Mouse (Mus musculus): Measurements from ENCODE around the gene Arid1a. TPM values are rescaled to one million over a fixed set of nuclear protein-coding genes. Genes with fewer than 3 reads are reported as not detected.
"Not testable (repeated sequence)": the region's sequence is repeated elsewhere in the genome, so short reads cannot be mapped to it uniquely, and the experiment has no call there.

Arid1a gene
- polyA plus RNA-seq, 1 experiment from 2014 or later, result 37.8 TPM

- DNase-seq (ENCODE audit: low spot score), result no peak
- 75% methylated on average over 4 of the region's 4 CpGs for WGBS
Observed at GRCm38 (mm10) chr4:133651986-133652385, 104.6 kb downstream of the Arid1a start.

GRCm38 (mm10) chr4:133651445-133651844 is 105.1 kb downstream of the Arid1a start:
- H3K27me3 ChIP-seq (ENCODE audit: control insufficient read depth, insufficient read depth, low read length), result no peaks in the 10 kb centered on the region
- ATAC-seq (ENCODE audit: low FRiP score), result no peak
- no peaks in the 10 kb centered on the region for H3K4me1 ChIP-seq (replicated peaks; ENCODE audit: control insufficient read depth, insufficient read depth, low read length)
- H3K9ac ChIP-seq, result no peak overlapping the region
- DNase-seq (ENCODE audit: low spot score), result no peak
- H3K4me2 ChIP-seq (replicated peaks), result no peak overlapping the region
- 47% methylated on average over 10 of the region's 10 CpGs for WGBS
- no peaks in the 10 kb centered on the region for H3K36me3 ChIP-seq (replicated peaks; ENCODE audit: control insufficient read depth, insufficient read depth)
- H3K4me3 ChIP-seq (replicated peaks; ENCODE audit: low read length), result no peak overlapping the region
- no peaks in the 10 kb centered on the region for H3K9me3 ChIP-seq (ENCODE audit: control insufficient read depth, low read length)
- no peak overlapping the region for H3K27ac ChIP-seq

More at GRCm38 (mm10) chr4:133651986-133652385, 104.6 kb downstream of the Arid1a start:
- Histone ChIP-seq H3K36me3 (replicated peaks; ENCODE audit: control insufficient read depth, insufficient read depth) (no peaks in the 10 kb centered on the region), H3K27ac (no peak overlapping the region), H3K4me1 (replicated peaks; ENCODE audit: control insufficient read depth, insufficient read depth, low read length) (no peaks in the 10 kb centered on the region), H3K4me3 (replicated peaks; ENCODE audit: low read length) (no peak overlapping the region), H3K27me3 (ENCODE audit: control insufficient read depth, insufficient read depth, low read length) (no peaks in the 10 kb centered on the region), H3K9ac (no peak overlapping the region), H3K9me3 (ENCODE audit: control insufficient read depth, low read length) (no peaks in the 10 kb centered on the region), H3K4me2 (replicated peaks) (no peak overlapping the region)
- no peak for ATAC-seq (ENCODE audit: low FRiP score)

- 34% methylated on average over 7 of the region's 7 CpGs for WGBS
- H3K4me1 ChIP-seq (replicated peaks; ENCODE audit: control insufficient read depth, insufficient read depth, low read length), result no peaks in the 10 kb centered on the region
- H3K4me2 ChIP-seq (replicated peaks), result peak within 1 kb of the TSS; percentile 38
- no peak within 1 kb of the TSS for H3K27ac ChIP-seq
- no peaks in the 10 kb centered on the region for H3K36me3 ChIP-seq (replicated peaks; ENCODE audit: control insufficient read depth, insufficient read depth)
- H3K27me3 ChIP-seq (ENCODE audit: control insufficient read depth, insufficient read depth, low read length), result no peaks in the 10 kb centered on the region
- no peaks in the 10 kb centered on the region for H3K9me3 ChIP-seq (ENCODE audit: control insufficient read depth, low read length)
- ATAC-seq (ENCODE audit: low FRiP score), result no peak
- H3K9ac ChIP-seq, result no peak within 1 kb of the TSS
- peak; percentile 75 for DNase-seq (ENCODE audit: low spot score)
- 0 out of 2 replicates have a peak within 1 kb of the TSS, but pooled peaks have one; percentile 2 for H3K4me3 ChIP-seq (replicated peaks; ENCODE audit: low read length)
Observed at GRCm38 (mm10) chr4:133649989-133650699, 106.4 kb downstream of the Arid1a start, which contains the start of gene Zdhhc18. TSS of gene Zdhhc18 (minus strand) at chr4:133650154.

GRCm38 (mm10) chr4:133649464-133649863 is 107.1 kb downstream of the Arid1a start:
- not testable (repeated sequence) for DNase-seq (ENCODE audit: low spot score); ATAC-seq (ENCODE audit: low FRiP score); H3K9me3 ChIP-seq (ENCODE audit: control insufficient read depth, low read length); H3K27me3 ChIP-seq (ENCODE audit: control insufficient read depth, insufficient read depth, low read length); H3K36me3 ChIP-seq (replicated peaks; ENCODE audit: control insufficient read depth, insufficient read depth); H3K27ac ChIP-seq; H3K4me1 ChIP-seq (replicated peaks; ENCODE audit: control insufficient read depth, insufficient read depth, low read length); H3K9ac ChIP-seq
- Histone ChIP-seq H3K4me3 (replicated peaks; ENCODE audit: low read length) (0 out of 2 replicates have a peak overlapping the region, but pooled peaks have one; percentile 2), H3K4me2 (replicated peaks) (peak overlapping the region; percentile 38)
- 87% methylated on average over 5 of the region's 5 CpGs for WGBS

GRCm38 (mm10) chr4:133645680-133646079 is 110.9 kb downstream of the Arid1a start:
- H3K4me3 ChIP-seq (replicated peaks; ENCODE audit: low read length), result no peak overlapping the region
- no peak overlapping the region for H3K27ac ChIP-seq
- WGBS, result 51% methylated on average over 21 of the region's 21 CpGs
- no peaks in the 10 kb centered on the region for H3K36me3 ChIP-seq (replicated peaks; ENCODE audit: control insufficient read depth, insufficient read depth)
- no peaks in the 10 kb centered on the region for H3K9me3 ChIP-seq (ENCODE audit: control insufficient read depth, low read length)
- no peak overlapping the region for H3K9ac ChIP-seq
- DNase-seq (ENCODE audit: low spot score) (no peak), ATAC-seq (ENCODE audit: low FRiP score) (no peak)
- no peaks in the 10 kb centered on the region for H3K4me1 ChIP-seq (replicated peaks; ENCODE audit: control insufficient read depth, insufficient read depth, low read length)
- H3K27me3 ChIP-seq (ENCODE audit: control insufficient read depth, insufficient read depth, low read length), result no peaks in the 10 kb centered on the region
- H3K4me2 ChIP-seq (replicated peaks), result no peak overlapping the region

- H3K4me1 ChIP-seq (replicated peaks; ENCODE audit: control insufficient read depth, insufficient read depth, low read length), result no peaks in the 10 kb centered on the region
- DNase-seq (ENCODE audit: low spot score) (no peak), ATAC-seq (ENCODE audit: low FRiP score) (no peak)
- H3K27me3 ChIP-seq (ENCODE audit: control insufficient read depth, insufficient read depth, low read length), result no peaks in the 10 kb centered on the region
- no peak overlapping the region for H3K9ac ChIP-seq
- H3K9me3 ChIP-seq (ENCODE audit: control insufficient read depth, low read length), result no peaks in the 10 kb centered on the region
- H3K27ac ChIP-seq, result no peak overlapping the region
- 86% methylated on average over 3 of the region's 3 CpGs for WGBS
- H3K4me2 ChIP-seq (replicated peaks), result no peak overlapping the region
- H3K36me3 ChIP-seq (replicated peaks; ENCODE audit: control insufficient read depth, insufficient read depth), result no peaks in the 10 kb centered on the region
- H3K4me3 ChIP-seq (replicated peaks; ENCODE audit: low read length), result no peak overlapping the region
Observed at GRCm38 (mm10) chr4:133645195-133645594, 111.4 kb downstream of the Arid1a start.

- H3K9ac ChIP-seq, result no peak overlapping the region
- DNase-seq (ENCODE audit: low spot score) (no peak), ATAC-seq (ENCODE audit: low FRiP score) (no peak)
- H3K27me3 ChIP-seq (ENCODE audit: control insufficient read depth, insufficient read depth, low read length), result no peaks in the 10 kb centered on the region
- no peaks in the 10 kb centered on the region for H3K9me3 ChIP-seq (ENCODE audit: control insufficient read depth, low read length)
- H3K4me2 ChIP-seq (replicated peaks), result no peak overlapping the region
- H3K4me1 ChIP-seq (replicated peaks; ENCODE audit: control insufficient read depth, insufficient read depth, low read length), result peaks cover 14% of the 10 kb centered on the region; the same call in 1 of the 2 replicates
- 91% methylated on average over 5 of the region's 5 CpGs for WGBS
- no peak overlapping the region for H3K27ac ChIP-seq
- H3K4me3 ChIP-seq (replicated peaks; ENCODE audit: low read length), result no peak overlapping the region
- no peaks in the 10 kb centered on the region for H3K36me3 ChIP-seq (replicated peaks; ENCODE audit: control insufficient read depth, insufficient read depth)
Observed at GRCm38 (mm10) chr4:133634043-133634410, 122.5 kb downstream of the Arid1a start.

- Histone ChIP-seq H3K27ac (peak overlapping the region; percentile 90), H3K4me1 (replicated peaks; ENCODE audit: control insufficient read depth, insufficient read depth, low read length) (peaks cover 14% of the 10 kb centered on the region; the same call in 1 of the 2 replicates), H3K9me3 (ENCODE audit: control insufficient read depth, low read length) (no peaks in the 10 kb centered on the region), H3K4me3 (replicated peaks; ENCODE audit: low read length) (peak overlapping the region; percentile 84), H3K9ac (peak overlapping the region; percentile 93), H3K36me3 (replicated peaks; ENCODE audit: control insufficient read depth, insufficient read depth) (no peaks in the 10 kb centered on the region), H3K4me2 (replicated peaks) (peak overlapping the region; percentile 94), H3K27me3 (ENCODE audit: control insufficient read depth, insufficient read depth, low read length) (no peaks in the 10 kb centered on the region)
- ATAC-seq (ENCODE audit: low FRiP score) (peak; percentile 89), DNase-seq (ENCODE audit: low spot score) (peak; percentile 91)
- 11% methylated on average over 30 of the region's 47 CpGs for WGBS
Observed at GRCm38 (mm10) chr4:133633332-133634042, 123.1 kb downstream of the Arid1a start.

- H3K4me3 ChIP-seq (replicated peaks; ENCODE audit: low read length), result peak overlapping the region; percentile 84
- WGBS, result 2% methylated on average over 49 of the region's 69 CpGs
- H3K9me3 ChIP-seq (ENCODE audit: control insufficient read depth, low read length), result no peaks in the 10 kb centered on the region
- peak overlapping the region; percentile 93 for H3K9ac ChIP-seq
- peak overlapping the region; percentile 90 for H3K27ac ChIP-seq
- peak overlapping the region; percentile 94 for H3K4me2 ChIP-seq (replicated peaks)
- H3K27me3 ChIP-seq (ENCODE audit: control insufficient read depth, insufficient read depth, low read length), result no peaks in the 10 kb centered on the region
- no peaks in the 10 kb centered on the region for H3K36me3 ChIP-seq (replicated peaks; ENCODE audit: control insufficient read depth, insufficient read depth)
- DNase-seq (ENCODE audit: low spot score) (no peak), ATAC-seq (ENCODE audit: low FRiP score) (peak; percentile 82)
- H3K4me1 ChIP-seq (replicated peaks; ENCODE audit: control insufficient read depth, insufficient read depth, low read length), result peaks cover 14% of the 10 kb centered on the region; the same call in 1 of the 2 replicates
Observed at GRCm38 (mm10) chr4:133632483-133633327, 123.9 kb downstream of the Arid1a start.

Measured in hindbrain, embryonic 14.5 days (tissue).